In genomic region chr2:5127369-5127768, GRCm38 (mm10) we compare ENCODE assay signal across 26 mouse cellular contexts. TPM values are rescaled to one million over a fixed set of nuclear protein-coding genes. Genes with fewer than 3 reads are reported as not detected.
DNase-seq lines count a peak whose midpoint lies in the region; ATAC-seq lines count a peak whose summit lies in the region.
"Had no signal": no experiment of that assay in that cellular context is flagged by ENCODE, and none has a peak within 500 bp of the region (broad histone marks: within the 10 kb centered on the region; RNA-seq: fewer than 3 reads in every experiment).

No protein-coding gene starts in this region.

- H3K27ac ChIP-seq in midbrain, embryonic 16.5 days (ENCODE audit: low read length), result no peak overlapping the region
- H3K27ac ChIP-seq in midbrain, embryonic 13.5 days, result no peak overlapping the region
- H3K27ac ChIP-seq in stomach, embryonic 15.5 days, result peak overlapping the region; percentile 75; the same call in 1 of the 2 replicates
- H3K27ac ChIP-seq: embryonic facial prominence, embryonic 12.5 days; heart, embryonic 13.5 days; left cerebral cortex, adult 2 months; limb, embryonic 10.5 days; macrophage; neural tube, embryonic 12.5 days had no signal

- no peaks in the 10 kb centered on the region for H3K4me1 ChIP-seq in midbrain, embryonic 16.5 days (ENCODE audit: control insufficient read depth, insufficient read depth, low read length)
- H3K4me1 ChIP-seq in midbrain, embryonic 13.5 days (replicated peaks), result peaks cover 4% of the 10 kb centered on the region; the same call in 1 of the 2 replicates
- H3K4me1 ChIP-seq in stomach, embryonic 15.5 days, result peaks cover 20% of the 10 kb centered on the region
- H3K4me1 ChIP-seq: neural tube, embryonic 12.5 days had no signal

- 0 out of 2 replicates have a peak, but pooled peaks have one; percentile 17 for ATAC-seq in midbrain, embryonic 16.5 days
- no peak for ATAC-seq in midbrain, embryonic 13.5 days
- ATAC-seq in stomach, embryonic 15.5 days (ENCODE audit: insufficient read depth, low FRiP score, low read depth), result no peak
- ATAC-seq: CD4-positive, CD25-positive, alpha-beta regulatory T cell, adult 4 months; liver, postnatal 0 days; lung, postnatal 0 days had no signal

- H3K4me3 ChIP-seq in midbrain, embryonic 16.5 days (ENCODE audit: low read depth, low read length), result no peak overlapping the region
- H3K4me3 ChIP-seq in midbrain, embryonic 13.5 days (replicated peaks), result no peak overlapping the region
- no peak overlapping the region for H3K4me3 ChIP-seq in stomach, embryonic 15.5 days (replicated peaks)
- H3K4me3 ChIP-seq: embryonic facial prominence, embryonic 12.5 days; heart, embryonic 13.5 days; kidney, embryonic 15.5 days; left cerebral cortex, adult 2 months; limb, embryonic 10.5 days; neural tube, embryonic 12.5 days had no signal

- H3K4me2 ChIP-seq in midbrain, embryonic 16.5 days (ENCODE audit: low read length), result no peak overlapping the region
- H3K4me2 ChIP-seq in midbrain, embryonic 13.5 days (replicated peaks), result no peak overlapping the region
- no peak overlapping the region for H3K4me2 ChIP-seq in stomach, embryonic 15.5 days
- H3K4me2 ChIP-seq: embryonic facial prominence, embryonic 12.5 days; heart, embryonic 13.5 days; kidney, embryonic 15.5 days; neural tube, embryonic 12.5 days had no signal

- 72% methylated on average over 5 of the region's 5 CpGs for WGBS in midbrain, embryonic 16.5 days
- 68% methylated on average over 5 of the region's 5 CpGs for WGBS in midbrain, embryonic 13.5 days
- 73% methylated on average over 5 of the region's 5 CpGs for WGBS in stomach, embryonic 15.5 days

- no peaks in the 10 kb centered on the region for H3K9me3 ChIP-seq in midbrain, embryonic 16.5 days (replicated peaks; ENCODE audit: control insufficient read depth, low read length, poor library complexity, severe bottlenecking)
- H3K9me3 ChIP-seq in midbrain, embryonic 13.5 days, result no peaks in the 10 kb centered on the region
- H3K9me3 ChIP-seq in stomach, embryonic 15.5 days, result no peaks in the 10 kb centered on the region
- H3K9me3 ChIP-seq: embryonic facial prominence, embryonic 12.5 days; heart, embryonic 13.5 days; kidney, embryonic 15.5 days; limb, embryonic 10.5 days; neural tube, embryonic 12.5 days had no signal

- H3K36me3 ChIP-seq in midbrain, embryonic 16.5 days (ENCODE audit: control insufficient read depth, insufficient read depth, low read length), result no peaks in the 10 kb centered on the region
- no peaks in the 10 kb centered on the region for H3K36me3 ChIP-seq in midbrain, embryonic 13.5 days
- no peaks in the 10 kb centered on the region for H3K36me3 ChIP-seq in stomach, embryonic 15.5 days
- H3K36me3 ChIP-seq: embryonic facial prominence, embryonic 12.5 days; heart, embryonic 13.5 days; kidney, embryonic 15.5 days; limb, embryonic 10.5 days; neural tube, embryonic 12.5 days had no signal

- H3K9ac ChIP-seq in midbrain, embryonic 16.5 days (ENCODE audit: low read depth, low read length), result no peak overlapping the region
- H3K9ac ChIP-seq in midbrain, embryonic 13.5 days (replicated peaks), result no peak overlapping the region
- no peak overlapping the region for H3K9ac ChIP-seq in stomach, embryonic 15.5 days
- H3K9ac ChIP-seq: embryonic facial prominence, embryonic 12.5 days; heart, embryonic 13.5 days; kidney, embryonic 15.5 days; liver, postnatal 0 days; neural tube, embryonic 12.5 days had no signal

- DNase-seq in frontal cortex, postnatal 10 days (ENCODE audit: low spot score in 2 of 2), result peak; percentile 14 to 58
- no peak for DNase-seq in frontal cortex, postnatal 36 days (ENCODE audit: low spot score in 2 of 2)
- peak; percentile 19 for DNase-seq in layer of hippocampus, adult 11-12 months (ENCODE audit: low spot score)
- no peak for DNase-seq in layer of hippocampus, adult 8-10 months (ENCODE audit: low spot score in 2 of 2)
- DNase-seq in kidney, postnatal 25 days, result no peak
- DNase-seq: adrenal gland, postnatal 25 days; cerebellum, adult 11 months; heart, postnatal 14 days; kidney, adult 11 months; kidney, postnatal 4 days; liver; liver, postnatal 0 days; thymus, adult 2 months had no signal

- no peaks in the 10 kb centered on the region for H3K27me3 ChIP-seq in midbrain, embryonic 16.5 days (ENCODE audit: control insufficient read depth, insufficient read depth, low read depth, low read length)
- H3K27me3 ChIP-seq in midbrain, embryonic 13.5 days, result no peaks in the 10 kb centered on the region
- H3K27me3 ChIP-seq in stomach, embryonic 15.5 days (replicated peaks), result no peaks in the 10 kb centered on the region
- H3K27me3 ChIP-seq: embryonic facial prominence, embryonic 12.5 days; heart, embryonic 13.5 days; kidney, embryonic 15.5 days; neural tube, embryonic 12.5 days had no signal

RNA-seq across cellular contexts. Expression of gene Ccdc3, which starts 10.2 kb away (rescaled TPM):
- 10 to 100 TPM; 11.1 to 13.7 (median 12.0) TPM for total RNA-seq in layer of hippocampus, adult 8-10 months (2022)
- 6.0 and 6.6 TPM in 2 replicates for polyA plus RNA-seq in midbrain, embryonic 16.5 days (2015; fragmentation: Nextera tagmentation; extraction: Ambion mirVana)
- 3.1 and 8.6 TPM in 2 replicates for polyA plus RNA-seq in midbrain, embryonic 13.5 days (2015; fragmentation: Nextera tagmentation; extraction: Ambion mirVana)
- polyA plus RNA-seq in stomach, embryonic 15.5 days (2015; fragmentation: Nextera tagmentation; extraction: Ambion mirVana), result 18.0 and 20.3 TPM in 2 replicates
- total RNA-seq: granulocyte monocyte progenitor cell, adult 5-6 weeks had no signal
- polyA plus RNA-seq: CD4-positive, CD25-positive, alpha-beta regulatory T cell, adult 4 months; macrophage had no signal

Comparison
In these comparisons a context has a peak if more than half of its experiments do, and no peak if none do; other contexts are left out.
1. DNase-seq: peak in frontal cortex, postnatal 10 days (2 of 2) and layer of hippocampus, adult 11-12 months (single experiment); none in frontal cortex, postnatal 36 days (0 of 2), layer of hippocampus, adult 8-10 months (0 of 2) and kidney, postnatal 25 days (0 of 2).